Mouse (Mus musculus): ENCODE data around the gene Rsad1. TPM values are rescaled to one million over a fixed set of nuclear protein-coding genes. Genes with fewer than 3 reads are reported as not detected.
A peak's percentile ranks its signal among the peaks of the same experiment; 100 is the strongest.

Gene Rsad1
- polyA plus RNA-seq, 2 experiments: 3.9 to 11.5 TPM

DNA sequence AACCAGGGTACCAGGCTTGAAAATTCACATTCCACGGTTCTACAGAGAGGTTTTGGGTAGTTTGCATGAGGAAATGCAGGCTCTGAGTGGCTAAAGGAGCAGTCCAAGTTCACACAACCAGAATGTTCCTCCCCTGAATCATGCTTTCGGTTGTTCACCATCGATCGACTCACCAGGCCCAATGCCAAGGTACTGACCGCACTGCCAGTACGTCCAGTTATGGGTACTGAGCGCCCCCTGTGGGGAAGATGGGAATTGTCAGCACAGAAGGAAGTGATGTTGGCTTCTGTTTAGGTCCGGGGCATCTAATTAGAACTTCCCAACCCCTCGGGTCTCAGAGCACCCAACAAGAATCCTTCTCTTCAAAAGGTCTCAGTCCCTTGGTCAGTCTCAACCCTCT lies 5.1 kb downstream of the Rsad1 start:
- H3K27me3 ChIP-seq (ENCODE audit: control insufficient read depth, insufficient read depth, low read length): no peaks in the 10 kb centered on the region
- no peak overlapping the region for H3K9ac ChIP-seq (ENCODE audit: low read depth, low read length, severe bottlenecking)
- peaks cover 14% of the 10 kb centered on the region; the same call in 1 of the 2 replicates for H3K36me3 ChIP-seq (ENCODE audit: control insufficient read depth, insufficient read depth, low read length)
- peaks cover 11% of the 10 kb centered on the region for H3K4me1 ChIP-seq (ENCODE audit: control insufficient read depth, insufficient read depth, low read length)
- 29% methylated on average over 9 of the region's 9 CpGs for WGBS
- H3K27ac ChIP-seq (replicated peaks; ENCODE audit: low read depth, low read length): no peak overlapping the region
- DNase-seq (ENCODE audit: low spot score) (peak; percentile 80), ATAC-seq (ENCODE audit: low FRiP score, low read depth) (no peak)
- TF ChIP-seq POLR2A (IDR thresholded peaks at IDR 0.05; ENCODE audit: borderline replicate concordance, extremely low read depth, insufficient read depth, insufficient read length): no peak
- H3K4me2 ChIP-seq (replicated peaks; ENCODE audit: low read depth, low read length, severe bottlenecking): peak overlapping the region; percentile 34
- no peaks in the 10 kb centered on the region for H3K9me3 ChIP-seq (ENCODE audit: control insufficient read depth, low read length)
- H3K4me3 ChIP-seq (replicated peaks; ENCODE audit: low read length): no peak overlapping the region

DNA sequence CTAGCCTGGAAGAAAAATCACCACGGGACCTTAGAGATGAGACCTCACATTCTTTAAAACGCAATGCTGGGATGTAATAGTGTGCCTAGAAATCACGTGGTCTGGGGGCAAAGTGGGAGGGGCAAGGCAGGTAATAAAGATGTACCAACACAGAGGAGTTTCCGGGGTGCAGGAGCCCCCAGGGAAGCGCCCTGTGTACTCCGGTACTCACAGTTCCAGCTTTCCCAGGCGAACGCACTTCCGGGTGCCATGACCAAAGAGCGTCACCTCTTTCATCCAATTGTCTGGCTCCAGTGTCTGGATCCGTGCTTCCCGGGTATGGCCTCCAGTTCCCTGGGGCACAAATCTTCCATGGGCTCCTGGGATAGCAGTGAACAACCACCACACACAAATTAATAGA lies 5.7 kb downstream of the Rsad1 start:
- H3K9ac ChIP-seq (ENCODE audit: low read depth, low read length, severe bottlenecking): no peak overlapping the region
- TF ChIP-seq POLR2A (IDR thresholded peaks at IDR 0.05; ENCODE audit: borderline replicate concordance, extremely low read depth, insufficient read depth, insufficient read length): no peak
- ATAC-seq (ENCODE audit: low FRiP score, low read depth): no peak
- H3K36me3 ChIP-seq (ENCODE audit: control insufficient read depth, insufficient read depth, low read length): peaks cover 14% of the 10 kb centered on the region; the same call in 1 of the 2 replicates
- no peaks in the 10 kb centered on the region for H3K27me3 ChIP-seq (ENCODE audit: control insufficient read depth, insufficient read depth, low read length)
- H3K4me3 ChIP-seq (replicated peaks; ENCODE audit: low read length): no peak overlapping the region
- no peak for DNase-seq (ENCODE audit: low spot score)
- no peak overlapping the region for H3K4me2 ChIP-seq (replicated peaks; ENCODE audit: low read depth, low read length, severe bottlenecking)
- 88% methylated on average over 12 of the region's 12 CpGs for WGBS
- peaks cover 10% of the 10 kb centered on the region for H3K4me1 ChIP-seq (ENCODE audit: control insufficient read depth, insufficient read depth, low read length)
- no peak overlapping the region for H3K27ac ChIP-seq (replicated peaks; ENCODE audit: low read depth, low read length)
- H3K9me3 ChIP-seq (ENCODE audit: control insufficient read depth, low read length): no peaks in the 10 kb centered on the region

- no peak for ATAC-seq (ENCODE audit: low FRiP score, low read depth)
- WGBS: 84% methylated on average over 4 of the region's 4 CpGs
- no peaks in the 10 kb centered on the region for H3K9me3 ChIP-seq (ENCODE audit: control insufficient read depth, low read length)
- TF ChIP-seq POLR2A (IDR thresholded peaks at IDR 0.05; ENCODE audit: borderline replicate concordance, extremely low read depth, insufficient read depth, insufficient read length): no peak
- no peaks in the 10 kb centered on the region for H3K27me3 ChIP-seq (ENCODE audit: control insufficient read depth, insufficient read depth, low read length)
- H3K4me2 ChIP-seq (replicated peaks; ENCODE audit: low read depth, low read length, severe bottlenecking): no peak overlapping the region
- no peak overlapping the region for H3K4me3 ChIP-seq (replicated peaks; ENCODE audit: low read length)
- H3K27ac ChIP-seq (replicated peaks; ENCODE audit: low read depth, low read length): no peak overlapping the region
- H3K36me3 ChIP-seq (ENCODE audit: control insufficient read depth, insufficient read depth, low read length): peaks cover 14% of the 10 kb centered on the region; the same call in 1 of the 2 replicates
- H3K4me1 ChIP-seq (ENCODE audit: control insufficient read depth, insufficient read depth, low read length): peaks cover 5% of the 10 kb centered on the region
- H3K9ac ChIP-seq (ENCODE audit: low read depth, low read length, severe bottlenecking): no peak overlapping the region
- no peak for DNase-seq (ENCODE audit: low spot score)
Observed at GRCm38 (mm10) chr11:94542400-94542799, 6.7 kb downstream of the Rsad1 start.

DNA sequence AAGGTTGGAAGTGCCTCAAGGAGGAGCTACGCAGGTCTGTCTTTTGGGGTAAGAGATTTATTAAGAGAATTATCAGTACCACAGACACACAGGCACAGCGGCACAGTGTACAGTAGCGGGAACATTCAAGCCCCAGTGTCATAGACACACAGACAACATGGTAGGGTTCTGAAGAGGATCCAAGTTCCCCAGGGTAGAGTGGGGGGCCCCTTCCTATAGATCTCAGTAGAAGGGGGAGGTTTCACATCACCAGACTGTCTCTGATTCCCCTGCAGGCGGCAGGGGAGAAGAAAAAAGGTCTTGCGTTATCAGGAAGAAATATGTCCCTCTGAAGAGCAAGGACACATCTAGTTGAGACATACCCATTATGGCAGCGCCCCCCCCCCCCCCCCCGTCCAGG lies 9.3 kb downstream of the Rsad1 start:
- Histone ChIP-seq H3K36me3 (ENCODE audit: control insufficient read depth, insufficient read depth, low read length) (peaks cover 14% of the 10 kb centered on the region; the same call in 1 of the 2 replicates), H3K9me3 (ENCODE audit: control insufficient read depth, low read length) (no peaks in the 10 kb centered on the region), H3K27ac (replicated peaks; ENCODE audit: low read depth, low read length) (no peak overlapping the region), H3K4me1 (ENCODE audit: control insufficient read depth, insufficient read depth, low read length) (peaks cover 5% of the 10 kb centered on the region), H3K4me2 (replicated peaks; ENCODE audit: low read depth, low read length, severe bottlenecking) (no peak overlapping the region), H3K9ac (ENCODE audit: low read depth, low read length, severe bottlenecking) (no peak overlapping the region), H3K4me3 (replicated peaks; ENCODE audit: low read length) (no peak overlapping the region), H3K27me3 (ENCODE audit: control insufficient read depth, insufficient read depth, low read length) (no peaks in the 10 kb centered on the region)
- no peak for TF ChIP-seq POLR2A (IDR thresholded peaks at IDR 0.05; ENCODE audit: borderline replicate concordance, extremely low read depth, insufficient read depth, insufficient read length)
- ATAC-seq (ENCODE audit: low FRiP score, low read depth) (no peak), DNase-seq (ENCODE audit: low spot score) (no peak)
- 77% methylated on average over 7 of the region's 7 CpGs for WGBS

DNA sequence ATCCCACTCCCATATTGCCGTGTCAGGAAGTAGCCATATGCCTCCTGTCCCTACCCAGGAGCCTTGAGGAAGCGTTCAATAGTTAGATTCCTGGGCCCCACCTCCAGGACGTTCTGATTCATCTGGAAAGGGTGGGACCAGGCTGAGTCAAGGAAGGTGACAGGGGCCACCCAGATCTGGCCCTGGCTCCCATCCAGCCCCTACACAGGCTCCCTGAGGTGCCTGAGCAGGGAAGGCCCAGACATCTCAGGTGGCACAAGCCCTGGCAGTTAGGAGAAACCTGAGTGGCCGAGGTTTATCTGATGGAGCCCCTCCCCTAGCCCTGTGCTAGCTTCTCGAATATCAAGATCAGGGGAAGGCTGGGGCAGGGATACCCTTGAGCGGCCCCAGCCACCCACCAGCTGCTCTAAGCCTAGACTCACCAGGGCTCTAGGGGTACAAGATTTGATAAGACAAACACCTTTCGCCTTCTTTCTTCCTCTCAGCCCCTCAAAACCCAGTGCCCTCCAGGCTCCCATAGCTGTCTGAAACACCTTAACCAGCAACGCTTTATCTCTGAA lies 10.2 kb downstream of the Rsad1 start:
- H3K36me3 ChIP-seq (ENCODE audit: control insufficient read depth, insufficient read depth, low read length): peaks cover 14% of the 10 kb centered on the region; the same call in 1 of the 2 replicates
- WGBS: 46% methylated on average over 8 of the region's 8 CpGs
- DNase-seq (ENCODE audit: low spot score): no peak
- peaks cover 2% of the 10 kb centered on the region for H3K4me1 ChIP-seq (ENCODE audit: control insufficient read depth, insufficient read depth, low read length)
- no peak overlapping the region for H3K9ac ChIP-seq (ENCODE audit: low read depth, low read length, severe bottlenecking)
- no peak for TF ChIP-seq POLR2A (IDR thresholded peaks at IDR 0.05; ENCODE audit: borderline replicate concordance, extremely low read depth, insufficient read depth, insufficient read length)
- H3K27ac ChIP-seq (replicated peaks; ENCODE audit: low read depth, low read length): no peak overlapping the region
- H3K9me3 ChIP-seq (ENCODE audit: control insufficient read depth, low read length): no peaks in the 10 kb centered on the region
- H3K4me2 ChIP-seq (replicated peaks; ENCODE audit: low read depth, low read length, severe bottlenecking): no peak overlapping the region
- no peaks in the 10 kb centered on the region for H3K27me3 ChIP-seq (ENCODE audit: control insufficient read depth, insufficient read depth, low read length)
- no peak overlapping the region for H3K4me3 ChIP-seq (replicated peaks; ENCODE audit: low read length)
- no peak for ATAC-seq (ENCODE audit: low FRiP score, low read depth)
